Mouse (Mus musculus) intestine, postnatal 0 days (tissue): ENCODE data around the gene Vmn1r196. TPM values are rescaled to one million over a fixed set of nuclear protein-coding genes. Genes with fewer than 3 reads are reported as not detected.
"Not testable (repeated sequence)": the region's sequence is repeated elsewhere in the genome, so short reads cannot be mapped to it uniquely, and the experiment has no call there.

ENCODE experiments used
- ATAC-seq: fragments of 200-750 bp; cut with Nextera tagmentation; 2 replicates; pipeline ENCODE4 v1.8.0; 2017; ENCODE audit warnings: mild to moderate bottlenecking, moderate TSS enrichment, moderate library complexity
- H3K27ac ChIP-seq: fragments of 300-500 bp; sonication (generic); 2 replicates; pipeline ENCODE4 v1.5.1; 2014; ENCODE audit warnings: mild to moderate bottlenecking, low read depth, low read length, moderate library complexity
- H3K27me3 ChIP-seq: fragments of 300-500 bp; sonication (generic); replicated peaks from 2 replicates; pipeline ENCODE4 v1.6.1; 2014; ENCODE audit warnings: low read length, mixed read lengths; ENCODE audit not compliant: control insufficient read depth, insufficient read depth
- H3K36me3 ChIP-seq: fragments of 300-500 bp; sonication (generic); 2 replicates; pipeline ENCODE4 v1.6.1; 2014; ENCODE audit warnings: mild to moderate bottlenecking, moderate library complexity; ENCODE audit not compliant: control insufficient read depth, insufficient read depth
- H3K4me1 ChIP-seq: fragments of 300-500 bp; sonication (generic); replicated peaks from 2 replicates; pipeline ENCODE4 v1.6.1; 2014; ENCODE audit warnings: antibody characterized with exemption, low read length, mixed read lengths; ENCODE audit not compliant: control insufficient read depth, insufficient read depth
- H3K4me2 ChIP-seq: fragments of 300-500 bp; sonication (generic); replicated peaks from 2 replicates; pipeline ENCODE4 v1.6.1; 2014; ENCODE audit warnings: low read depth, mild to moderate bottlenecking, moderate library complexity
- H3K4me3 ChIP-seq: fragments of 300-500 bp; sonication (generic); 2 replicates; pipeline ENCODE4 v1.5.1; 2014; ENCODE audit warnings: low read depth, low read length
- H3K9ac ChIP-seq: fragments of 300-500 bp; sonication (generic); 2 replicates; pipeline ENCODE4 v1.6.1; 2014; ENCODE audit warnings: mild to moderate bottlenecking, low read depth, low read length
- H3K9me3 ChIP-seq: fragments of 300-500 bp; sonication (generic); 2 replicates; pipeline ENCODE4 v1.6.1; 2016; ENCODE audit warnings: mixed run types; ENCODE audit not compliant: control insufficient read depth
- CTCF ChIP-seq: sonication (generic); IDR thresholded peaks from 2 replicates; pipeline ENCODE4 v1.5.1; 2016; ENCODE audit warnings: low read depth, mild to moderate bottlenecking, control low read depth, antibody characterized with exemption, moderate library complexity
- WGBS: fragments of 180-500 bp; shearing (Covaris S2); extraction: QIAGEN DNeasy Blood & Tissue Kit; methylation state at CpG from one replicate; pipeline ENCODE4 v1.1.7; 2014; 5-methylcytosine and 5-hydroxymethylcytosine counted together
- polyA plus RNA-seq: library from polyadenylated mRNA; unstranded; fragments of >200 nt; fragmentation: Nextera tagmentation; extraction: Ambion mirVana; gene quantifications from 2 replicates; pipeline ENCODE4 v1.2.1, GENCODE M21; 2015

Gene Vmn1r196
- polyA plus RNA-seq: not detected in 2 replicates

DNA sequence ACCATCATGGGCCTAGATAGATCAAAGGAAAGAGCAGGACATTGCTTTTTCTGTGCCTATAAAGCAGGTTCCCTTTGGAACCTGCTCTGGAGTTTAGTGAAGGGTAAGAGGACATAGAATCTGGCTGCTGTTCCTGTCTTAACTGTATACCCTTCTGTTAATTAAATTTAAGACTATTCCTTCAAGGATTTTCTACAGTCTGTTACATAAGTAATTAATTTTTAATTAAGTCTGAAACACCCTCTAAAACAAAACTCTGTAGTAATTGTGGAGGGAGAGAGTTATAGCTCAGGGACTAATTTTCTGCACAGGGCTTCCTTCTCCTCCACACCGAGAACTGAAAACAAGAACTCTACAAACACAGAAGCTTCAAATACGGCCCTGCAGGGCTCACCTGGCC lies at the start of gene Vmn1r196:
Vmn1r196 (plus strand) TSS at position 301 of the 400 bp plus-strand sequence.
- WGBS: 65% methylated on average over 2 of the region's 2 CpGs
- Histone ChIP-seq H3K4me3 (no peak within 1 kb of the TSS), H3K9me3 (no peaks in the 10 kb centered on the region), H3K36me3 (no peaks in the 10 kb centered on the region), H3K27me3 (no peaks in the 10 kb centered on the region), H3K9ac (no peak within 1 kb of the TSS), H3K4me2 (no peak within 1 kb of the TSS), H3K27ac (no peak within 1 kb of the TSS), H3K4me1 (no peaks in the 10 kb centered on the region)
- TF ChIP-seq CTCF: no peak
- no peak for ATAC-seq

DNA sequence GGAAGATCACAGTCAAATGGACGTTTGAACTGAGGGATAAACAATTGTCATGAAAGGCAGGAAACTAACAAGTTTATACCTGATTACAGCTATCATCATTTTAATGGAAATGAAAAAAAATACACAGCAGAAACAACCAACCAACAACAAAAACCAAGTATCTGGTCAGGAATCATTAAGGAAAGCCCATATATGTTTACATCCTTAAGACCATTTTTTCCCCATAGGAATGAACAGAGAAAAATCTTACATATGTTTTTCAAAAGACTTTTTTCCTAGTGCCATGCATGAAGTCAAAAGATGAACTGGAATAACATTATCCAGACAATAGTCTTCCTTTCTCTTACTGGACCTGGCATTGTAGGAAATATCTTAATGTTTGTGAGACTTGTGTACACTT lies 45.8 kb upstream of the Vmn1r196 start, which contains the start of gene Vmn1r194:
Vmn1r194 (plus strand) TSS at position 301 of the 400 bp plus-strand sequence.
- Histone ChIP-seq H3K27me3 (no peaks in the 10 kb centered on the region), H3K27ac (no peak within 1 kb of the TSS), H3K4me2 (no peak within 1 kb of the TSS), H3K36me3 (no peaks in the 10 kb centered on the region), H3K4me1 (no peaks in the 10 kb centered on the region), H3K9me3 (no peaks in the 10 kb centered on the region), H3K9ac (no peak within 1 kb of the TSS), H3K4me3 (no peak within 1 kb of the TSS)
- no peak for TF ChIP-seq CTCF
- ATAC-seq: no peak
- 47% methylated on average over 1 of the region's 1 CpGs for WGBS

DNA sequence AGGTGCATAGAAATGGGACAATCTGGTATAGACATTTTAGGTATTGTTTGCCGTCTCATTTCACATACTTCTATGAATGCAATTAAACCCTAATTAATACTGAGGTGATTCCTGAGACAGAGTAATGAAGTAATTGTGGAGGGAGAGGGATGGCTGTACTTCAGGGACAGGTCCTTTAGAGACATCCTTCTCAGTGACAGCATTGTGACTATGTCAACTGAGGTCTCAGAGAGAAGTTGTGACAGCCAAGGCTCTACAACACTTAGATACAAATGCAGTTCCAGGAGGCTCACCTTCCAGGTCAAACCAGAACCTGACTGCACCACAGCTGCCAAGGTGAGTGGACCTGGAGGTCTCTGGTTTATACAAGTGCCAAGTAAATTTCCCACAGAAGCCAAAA lies 19.5 kb upstream of the Vmn1r196 start, which contains the start of gene Vmn1r195:
Vmn1r195 (plus strand) TSS at position 301 of the 400 bp plus-strand sequence.
- not testable (repeated sequence) for H3K9me3 ChIP-seq, H3K27ac ChIP-seq, H3K27me3 ChIP-seq, ATAC-seq, H3K4me3 ChIP-seq, H3K9ac ChIP-seq, H3K4me2 ChIP-seq, H3K36me3 ChIP-seq, H3K4me1 ChIP-seq
- 96% methylated on average over 1 of the region's 1 CpGs for WGBS

DNA sequence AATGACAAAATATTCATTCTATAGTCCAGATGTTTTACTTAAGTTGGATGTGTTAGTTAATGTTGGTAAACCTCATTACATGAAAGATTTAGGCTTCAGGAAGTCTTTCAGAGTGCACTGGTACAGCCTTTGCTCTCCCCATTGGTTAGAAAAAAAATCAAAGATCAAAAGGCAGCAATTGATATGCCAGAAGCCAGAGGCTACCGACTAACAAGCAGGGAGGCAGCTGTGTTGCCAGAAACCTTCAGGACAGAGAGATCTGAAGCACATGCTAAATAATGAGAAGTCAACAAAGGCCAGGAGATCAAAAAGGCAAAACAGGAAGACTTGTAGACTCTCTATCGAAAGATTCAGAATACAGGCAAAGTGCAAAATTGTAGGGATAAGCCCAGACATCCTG lies 18.0 kb upstream of the Vmn1r196 start:
- Histone ChIP-seq H3K27ac (no peak overlapping the region), H3K36me3 (no peaks in the 10 kb centered on the region), H3K9ac (no peak overlapping the region), H3K4me2 (no peak overlapping the region), H3K9me3 (no peaks in the 10 kb centered on the region), H3K4me3 (no peak overlapping the region), H3K27me3 (no peaks in the 10 kb centered on the region), H3K4me1 (no peaks in the 10 kb centered on the region)
- TF ChIP-seq CTCF: no peak
- ATAC-seq: no peak
- 42% methylated on average over 2 of the region's 2 CpGs for WGBS

DNA sequence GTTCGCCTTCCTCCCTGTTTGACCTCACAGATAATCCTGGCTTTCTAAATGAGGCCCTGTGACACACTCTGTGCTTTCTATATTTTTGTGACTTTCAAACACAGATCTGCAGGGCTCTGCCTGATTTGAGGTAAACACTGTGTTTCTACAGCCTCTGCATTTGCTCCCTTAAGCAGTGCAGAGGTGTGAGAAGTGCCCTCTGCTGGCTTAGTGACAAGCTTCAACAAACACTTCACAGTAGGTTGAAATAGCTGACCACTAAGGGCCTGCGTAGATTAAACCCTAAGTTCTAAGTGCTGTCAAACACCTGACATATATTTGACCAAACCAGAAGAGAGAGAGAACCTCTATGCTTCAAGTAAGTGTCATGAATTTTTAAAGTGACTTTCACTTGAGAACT lies 5.1 kb upstream of the Vmn1r196 start:
- ATAC-seq: no peak
- Histone ChIP-seq H3K9ac (no peak overlapping the region), H3K27ac (no peak overlapping the region), H3K9me3 (no peaks in the 10 kb centered on the region), H3K4me2 (no peak overlapping the region), H3K4me3 (no peak overlapping the region), H3K27me3 (no peaks in the 10 kb centered on the region), H3K4me1 (no peaks in the 10 kb centered on the region), H3K36me3 (no peaks in the 10 kb centered on the region)
- peak; percentile 52 for TF ChIP-seq CTCF
- WGBS: 64% methylated on average over 2 of the region's 2 CpGs

DNA sequence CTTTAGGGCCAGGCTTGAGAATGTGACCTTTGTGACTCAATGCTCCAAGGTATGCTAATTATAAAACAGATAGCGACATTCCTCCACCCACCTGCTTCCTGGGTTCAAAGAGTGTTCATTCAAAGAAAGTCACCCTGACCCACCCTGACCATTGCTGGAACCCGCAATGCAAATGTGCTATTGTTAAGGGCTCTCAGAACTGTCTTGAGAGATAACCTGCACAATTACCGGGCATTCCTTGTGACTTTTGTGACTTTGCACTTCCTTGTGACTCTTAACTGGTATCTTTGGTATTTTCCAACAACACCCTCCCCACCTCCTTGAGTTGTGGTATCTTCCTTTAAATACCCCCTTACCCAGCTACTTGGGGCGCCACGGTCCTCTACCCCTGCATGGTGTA lies 18.4 kb downstream of the Vmn1r196 start:
- not testable (repeated sequence) for H3K9me3 ChIP-seq, H3K4me2 ChIP-seq, H3K27ac ChIP-seq, H3K4me3 ChIP-seq, H3K4me1 ChIP-seq, H3K9ac ChIP-seq, ATAC-seq, H3K36me3 ChIP-seq, H3K27me3 ChIP-seq
- WGBS: 71% methylated on average over 5 of the region's 5 CpGs

DNA sequence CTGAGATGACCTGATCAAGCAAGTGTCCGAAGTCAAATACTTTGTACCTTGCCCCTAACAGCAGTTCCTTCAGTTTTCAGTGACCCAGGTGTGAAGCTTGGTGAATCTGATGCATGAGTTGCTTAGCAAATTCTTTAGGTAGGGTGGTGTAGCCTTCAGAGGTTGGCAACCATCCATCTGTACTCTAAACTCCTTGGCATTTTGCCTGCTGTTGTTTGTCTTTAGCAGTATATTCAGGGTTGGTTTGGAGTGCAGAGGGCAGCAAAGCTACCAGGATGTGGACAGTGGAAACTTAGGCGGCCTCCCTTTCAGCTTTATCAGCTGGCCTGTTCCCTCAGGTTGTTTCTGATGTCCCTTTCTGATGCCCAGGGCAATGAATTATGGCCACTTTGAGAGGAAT lies 25.6 kb downstream of the Vmn1r196 start:
- Histone ChIP-seq H3K9ac (no peak overlapping the region), H3K27me3 (no peaks in the 10 kb centered on the region), H3K4me1 (no peaks in the 10 kb centered on the region), H3K27ac (no peak overlapping the region), H3K9me3 (no peaks in the 10 kb centered on the region), H3K36me3 (no peaks in the 10 kb centered on the region), H3K4me2 (no peak overlapping the region), H3K4me3 (no peak overlapping the region)
- ATAC-seq: peak; percentile 61
- 66% methylated on average over 2 of the region's 2 CpGs for WGBS
- TF ChIP-seq CTCF: no peak
